Comparison of ENCODE assay signal across 8 mouse cellular contexts in genomic region chr11:11811906-11812480, GRCm38 (mm10). TPM values are rescaled to one million over a fixed set of nuclear protein-coding genes. Genes with fewer than 3 reads are reported as not detected.
DNase-seq lines count a peak whose midpoint lies in the region; ATAC-seq and TF ChIP-seq lines count a peak whose summit lies in the region.

No protein-coding gene starts in this region.

- no peaks in the 10 kb centered on the region for H3K27me3 ChIP-seq in E14TG2a.4 (ENCODE audit: insufficient read depth, low read length)
- 0 out of 2 replicates have a peak, but pooled peaks cover 3% of the 10 kb centered on the region for H3K27me3 ChIP-seq in forebrain, embryonic 10.5 days (ENCODE audit: poor library complexity, severe bottlenecking)
- H3K27me3 ChIP-seq in heart, embryonic 16.5 days (ENCODE audit: control insufficient read depth, insufficient read depth, low read length) = no peaks in the 10 kb centered on the region
- H3K27me3 ChIP-seq in neural tube, embryonic 14.5 days (ENCODE audit: control insufficient read depth, insufficient read depth, low read length) = no peaks in the 10 kb centered on the region
- no peaks in the 10 kb centered on the region for H3K27me3 ChIP-seq in thymus, adult 2 months (ENCODE audit: control insufficient read depth, insufficient read depth, low read length)

- TF ChIP-seq POLR2A in brain, embryonic 14.5 days (IDR thresholded peaks at IDR 0.05; ENCODE audit: borderline replicate concordance, extremely low read depth, insufficient read depth, insufficient read length, poor library complexity, severe bottlenecking) = no peak
- TF ChIP-seq POLR2A in thymus, adult 2 months (IDR thresholded peaks at IDR 0.05; ENCODE audit: control insufficient read depth, extremely low read depth, insufficient read depth, low read length, poor library complexity) = no peak

- no peak for ATAC-seq in heart, embryonic 16.5 days (replicated peaks; ENCODE audit: extremely low read depth, insufficient read depth, low FRiP score)
- ATAC-seq in neural tube, embryonic 14.5 days (ENCODE audit: low read depth) = peak; percentile 26; the same call in 1 of the 2 replicates

- peaks cover 42% of the 10 kb centered on the region for H3K4me1 ChIP-seq in E14TG2a.4 (replicated peaks; ENCODE audit: low read depth, low read length)
- peaks cover 54% of the 10 kb centered on the region for H3K4me1 ChIP-seq in forebrain, embryonic 10.5 days
- peaks cover 16% of the 10 kb centered on the region for H3K4me1 ChIP-seq in heart, embryonic 16.5 days (ENCODE audit: control insufficient read depth, insufficient read depth, low read length)
- no peaks in the 10 kb centered on the region for H3K4me1 ChIP-seq in neural tube, embryonic 14.5 days (ENCODE audit: control insufficient read depth, insufficient read depth, low read length)
- H3K4me1 ChIP-seq in thymus, adult 2 months (replicated peaks; ENCODE audit: control insufficient read depth, insufficient read depth, low read length) = 0 out of 2 replicates have a peak, but pooled peaks cover 2% of the 10 kb centered on the region

- peak overlapping the region; percentile 73 for H3K27ac ChIP-seq in forebrain, embryonic 10.5 days
- H3K27ac ChIP-seq in heart, embryonic 16.5 days (ENCODE audit: low read length) = peak overlapping the region; percentile 68; the same call in 1 of the 2 replicates
- H3K27ac ChIP-seq in neural tube, embryonic 14.5 days (ENCODE audit: low read depth, low read length) = no peak overlapping the region
- H3K27ac ChIP-seq in thymus, adult 2 months (ENCODE audit: control insufficient read depth, insufficient read depth, low read length) = no peak overlapping the region

- peak overlapping the region; percentile 69 for H3K9ac ChIP-seq in heart, embryonic 16.5 days (ENCODE audit: low read length)
- no peak overlapping the region for H3K9ac ChIP-seq in neural tube, embryonic 14.5 days (replicated peaks; ENCODE audit: low read depth, low read length)

- no peak overlapping the region for H3K4me3 ChIP-seq in E14TG2a.4 (replicated peaks; ENCODE audit: low read length)
- H3K4me3 ChIP-seq in forebrain, embryonic 10.5 days = no peak overlapping the region
- peak overlapping the region; percentile 31 for H3K4me3 ChIP-seq in heart, embryonic 16.5 days (ENCODE audit: low read length)
- H3K4me3 ChIP-seq in neural tube, embryonic 14.5 days (ENCODE audit: low read depth, low read length) = no peak overlapping the region
- no peak overlapping the region for H3K4me3 ChIP-seq in thymus, adult 2 months (ENCODE audit: control insufficient read depth, insufficient read depth, low read length)

- no peaks in the 10 kb centered on the region for H3K9me3 ChIP-seq in E14TG2a.4 (ENCODE audit: low read length)
- H3K9me3 ChIP-seq in forebrain, embryonic 10.5 days = no peaks in the 10 kb centered on the region
- H3K9me3 ChIP-seq in heart, embryonic 16.5 days (replicated peaks; ENCODE audit: control insufficient read depth, low read length) = no peaks in the 10 kb centered on the region
- H3K9me3 ChIP-seq in neural tube, embryonic 14.5 days (ENCODE audit: control insufficient read depth, low read length) = no peaks in the 10 kb centered on the region

- peak; percentile 93 for DNase-seq in brain, embryonic 14.5 days (ENCODE audit: low read depth)
- peak; percentile 83 for DNase-seq in forebrain, embryonic 10.5 days (ENCODE audit: extremely low spot score, low spot score)
- DNase-seq in layer of hippocampus, adult 11-12 months (ENCODE audit: low spot score) = peak; percentile 77
- peak; percentile 62 to 70 for DNase-seq in lung, adult 18-20 months
- DNase-seq in thymus, adult 2 months = peak; percentile 75

- peak; percentile 82 for TF ChIP-seq CTCF in E14TG2a.4 (conservative IDR thresholded peaks at IDR 0.05; ENCODE audit: low read length)
- peak; percentile 95 for TF ChIP-seq CTCF in brain, embryonic 14.5 days (IDR thresholded peaks at IDR 0.05; ENCODE audit: borderline replicate concordance, extremely low read depth, insufficient read depth, insufficient read length)
- peak; percentile 55; the same call in 1 of the 2 replicates for TF ChIP-seq CTCF in thymus, adult 2 months (IDR thresholded peaks at IDR 0.05; ENCODE audit: borderline replicate concordance, control insufficient read depth, extremely low read depth, insufficient read depth, low read length, poor library complexity)

- H3K36me3 ChIP-seq in E14TG2a.4 (ENCODE audit: insufficient read depth, low read length) = peaks cover 7% of the 10 kb centered on the region
- H3K36me3 ChIP-seq in forebrain, embryonic 10.5 days (replicated peaks) = peaks cover under 1% of the 10 kb centered on the region; the same call in 1 of the 2 replicates
- H3K36me3 ChIP-seq in heart, embryonic 16.5 days (ENCODE audit: control insufficient read depth, insufficient read depth) = no peaks in the 10 kb centered on the region
- H3K36me3 ChIP-seq in neural tube, embryonic 14.5 days (ENCODE audit: control insufficient read depth, insufficient read depth, low read length) = no peaks in the 10 kb centered on the region
- no peaks in the 10 kb centered on the region for H3K36me3 ChIP-seq in thymus, adult 2 months (ENCODE audit: control insufficient read depth, insufficient read depth, low read length)

- peak overlapping the region; percentile 61 for H3K4me2 ChIP-seq in heart, embryonic 16.5 days (ENCODE audit: low read depth, low read length)
- H3K4me2 ChIP-seq in neural tube, embryonic 14.5 days (ENCODE audit: low read depth, low read length) = no peak overlapping the region

- 22% methylated on average over 9 of the region's 9 CpGs for WGBS in forebrain, embryonic 10.5 days
- 15% methylated on average over 9 of the region's 9 CpGs for WGBS in heart, embryonic 16.5 days
- 21% methylated on average over 9 of the region's 9 CpGs for WGBS in neural tube, embryonic 14.5 days
- WGBS in thymus, adult 2 months = 23% methylated on average over 9 of the region's 9 CpGs

RNA-seq across cellular contexts. Expression of gene Fignl1, which starts 3.2 kb away (rescaled TPM):
- 8.7 and 11.4 TPM in 2 replicates for polyA plus RNA-seq in brain, embryonic 14.5 days (2012; rRNA removed)
- 101 and 114 TPM in 2 replicates for polyA plus RNA-seq in forebrain, embryonic 10.5 days (2016; fragmentation: Nextera tagmentation; extraction: Ambion mirVana)
- polyA plus RNA-seq in heart, embryonic 16.5 days (2015; fragmentation: Nextera tagmentation; extraction: Ambion mirVana) = 46.3 and 56.0 TPM in 2 replicates
- 8.0 and 9.5 TPM in 2 replicates for polyA plus RNA-seq in neural tube, embryonic 14.5 days (2014; fragmentation: Nextera tagmentation; extraction: Ambion mirVana)
- polyA plus RNA-seq in thymus, adult 2 months (2012; rRNA removed) = 18.9 and 29.3 TPM in 2 replicates

Comparison
In these comparisons a context has a peak if more than half of its experiments do, and no peak if none do; other contexts are left out.
1. H3K27ac ChIP-seq: peak in forebrain, embryonic 10.5 days (single experiment) and heart, embryonic 16.5 days (single experiment); none in neural tube, embryonic 14.5 days (single experiment) and thymus, adult 2 months (single experiment).
2. Peak in every context shown above with its lines, with median percentiles within 50 percentile points of each other: CTCF ChIP-seq and DNase-seq.